Mouse (Mus musculus) adrenal gland, postnatal 36 days (tissue): ENCODE data around the gene Vps50. TPM values are rescaled to one million over a fixed set of nuclear protein-coding genes. Genes with fewer than 3 reads are reported as not detected.
A peak's percentile ranks its signal among the peaks of the same experiment; 100 is the strongest.
"Not testable (repeated sequence)": the region's sequence is repeated elsewhere in the genome, so short reads cannot be mapped to it uniquely, and the experiment has no call there.

Experiments used
- DNase-seq, 2 experiments: peaks; one replicate each; pipeline ENCODE4 v3.0.0; 2021; ENCODE audit warnings: mixed read lengths in 1 of 2
- long read RNA-seq, 2 experiments: library from polyadenylated mRNA; stranded (forward); transcript quantifications; one replicate each; pipeline ENCODE4 v2.0.0; 2021; ENCODE audit warnings: borderline sequencing depth in 2 of 2
- total RNA-seq, 2 experiments: library from RNA; stranded (reverse); gene quantifications; 2 replicates each; pipeline ENCODE4 v1.2.3; 2021

Vps50 gene
- 10 to 100 TPM; 19.6 to 26.2 TPM for total RNA-seq
- long read RNA-seq, experiment 1, transcript Vps50-201 (28 exons, 3,788 nt) = major isoform, 15 of 22 reads
- long read RNA-seq, experiment 1, partial matches to known transcripts = 3 of 22 reads
- long read RNA-seq, experiment 1, other reads (novel, unspliced or antisense) = 4 of 22 reads
- long read RNA-seq, experiment 2, partial matches to known transcripts = 2 of 6 reads
- long read RNA-seq, experiment 2, other reads (novel, unspliced or antisense) = 2 of 6 reads

DNA sequence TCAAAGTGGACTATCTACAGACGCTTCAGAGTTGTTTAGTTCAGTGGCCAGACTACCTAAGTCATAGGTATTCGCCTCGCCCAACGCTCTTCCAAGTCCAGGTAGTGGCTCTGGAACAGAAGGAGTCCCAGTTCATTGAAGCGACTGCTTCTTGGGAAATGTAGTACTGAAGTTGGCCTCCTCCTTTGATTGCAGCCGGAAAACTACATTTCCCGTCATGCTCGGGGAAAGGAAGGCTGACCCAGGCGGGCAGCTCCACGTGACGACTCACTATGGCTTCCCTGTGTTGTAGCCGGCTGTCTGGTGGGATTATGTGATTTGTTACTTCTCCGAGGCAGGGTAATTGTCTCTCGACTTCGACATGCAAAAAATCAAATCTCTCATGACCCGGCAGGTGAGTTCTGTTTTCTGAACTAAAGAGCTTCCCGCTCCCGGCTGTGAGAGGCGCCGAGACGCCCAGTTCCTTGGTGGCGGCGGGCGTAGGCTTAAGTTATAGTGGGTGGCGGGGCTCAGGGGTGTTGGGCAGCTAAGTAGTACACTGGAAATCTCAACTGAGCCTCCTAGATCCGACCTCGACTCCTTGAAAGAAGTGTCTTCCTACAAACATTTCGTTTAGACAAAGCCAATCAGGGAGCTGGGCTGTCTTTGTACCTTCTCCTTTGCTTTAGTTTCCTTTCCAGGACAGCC lies at the start of gene Vps50, which contains the start of gene Hepacam2:
Gene Vps50, plus strand, starts transcription at position 221 of the 687 bp plus-strand sequence.
Gene Hepacam2, minus strand, starts transcription at position 137 of the 687 bp plus-strand sequence.
- DNase-seq = peak; percentile 91 to 92

DNA sequence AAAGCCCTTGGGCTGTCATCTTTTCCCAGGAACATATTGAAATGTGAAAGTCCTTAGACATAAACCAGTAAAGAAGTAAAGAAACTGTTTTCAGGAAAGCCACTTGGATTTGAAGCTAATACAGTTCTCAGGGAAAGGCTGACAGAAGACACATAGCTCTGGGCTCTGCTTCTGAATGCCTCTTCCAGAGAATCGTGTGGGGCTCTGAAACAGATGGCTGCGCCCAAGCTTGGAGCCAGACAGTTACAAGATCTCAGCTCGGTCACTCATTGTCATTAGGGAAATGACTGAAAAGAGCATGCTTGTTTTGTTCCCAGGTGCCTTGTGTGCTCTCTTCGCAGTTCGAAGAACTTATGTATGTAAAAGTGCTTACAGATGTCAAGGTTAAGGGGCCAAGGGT lies 43.8 kb upstream of the Vps50 start:
- DNase-seq = no peak

GRCm38 (mm10) chr6:3455944-3456536 lies 42.1 kb upstream of the Vps50 start:
- DNase-seq = no peak

GRCm38 (mm10) chr6:3463026-3463425 lies 35.2 kb upstream of the Vps50 start:
- DNase-seq = no peak

DNA sequence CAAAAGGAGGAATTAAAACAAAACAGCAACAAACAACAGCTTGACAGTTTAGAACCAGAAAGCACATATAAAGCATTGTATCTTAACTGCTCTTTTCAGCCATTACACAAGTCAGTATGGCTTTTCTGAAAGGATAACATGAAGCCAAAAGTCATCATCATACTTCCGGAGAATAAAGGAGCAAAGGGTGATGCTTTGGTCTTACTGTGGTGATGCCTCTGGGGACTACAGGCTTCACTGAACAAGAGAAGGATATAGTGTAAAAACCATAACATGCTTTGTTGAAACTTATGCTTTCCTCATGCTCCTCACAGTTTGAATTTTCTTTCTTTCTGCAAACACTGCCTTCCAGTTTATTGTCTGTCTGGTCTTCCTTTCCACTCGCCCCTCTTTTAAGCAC lies 34.6 kb upstream of the Vps50 start:
- no peak for DNase-seq

GRCm38 (mm10) chr6:3468627-3469026 lies 29.6 kb upstream of the Vps50 start:
- DNase-seq = no peak

GRCm38 (mm10) chr6:3470706-3471105 lies 27.5 kb upstream of the Vps50 start:
- no peak for DNase-seq

GRCm38 (mm10) chr6:3476299-3476698 lies 21.9 kb upstream of the Vps50 start:
- DNase-seq = no peak

DNA sequence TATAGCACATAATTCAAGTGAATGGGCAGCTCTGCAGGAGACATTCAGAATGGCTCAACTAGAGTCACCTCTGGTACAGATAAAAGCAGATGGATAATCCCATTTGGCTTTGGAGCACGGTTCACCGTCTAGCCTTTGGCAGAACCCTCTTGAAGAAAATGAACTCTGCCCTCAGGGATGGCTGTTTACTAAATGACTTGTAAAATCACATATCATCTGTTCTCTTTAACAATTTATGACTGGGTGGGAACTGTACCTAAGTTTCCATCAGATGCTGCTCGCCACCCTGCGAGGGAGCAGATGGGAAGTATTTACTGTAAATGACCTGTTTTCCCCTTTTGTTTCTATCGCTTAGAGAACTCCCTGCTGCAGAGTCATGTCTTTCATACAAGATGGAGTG lies 18.3 kb upstream of the Vps50 start:
- DNase-seq = no peak

DNA sequence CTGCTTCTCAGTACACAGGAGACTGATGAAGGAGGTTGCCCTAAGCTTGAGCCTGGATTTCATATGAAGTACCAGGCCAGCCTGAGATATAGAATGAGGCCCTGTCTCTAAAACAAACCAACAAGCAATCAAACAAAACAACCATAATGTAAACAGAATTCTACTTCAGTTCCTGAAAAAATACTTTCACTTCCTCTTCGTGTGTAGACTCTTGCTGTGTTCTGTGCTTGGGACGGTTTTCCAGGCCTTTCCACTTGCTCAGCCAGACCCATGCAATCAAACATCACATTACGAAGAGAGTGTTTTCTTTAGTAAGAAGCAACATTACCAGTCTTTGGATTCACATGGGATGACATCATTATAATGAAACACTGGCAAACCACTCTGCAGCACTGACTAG lies 16.5 kb upstream of the Vps50 start:
- DNase-seq = no peak

GRCm38 (mm10) chr6:3485133-3485532 lies 13.0 kb upstream of the Vps50 start:
- DNase-seq = no peak

DNA sequence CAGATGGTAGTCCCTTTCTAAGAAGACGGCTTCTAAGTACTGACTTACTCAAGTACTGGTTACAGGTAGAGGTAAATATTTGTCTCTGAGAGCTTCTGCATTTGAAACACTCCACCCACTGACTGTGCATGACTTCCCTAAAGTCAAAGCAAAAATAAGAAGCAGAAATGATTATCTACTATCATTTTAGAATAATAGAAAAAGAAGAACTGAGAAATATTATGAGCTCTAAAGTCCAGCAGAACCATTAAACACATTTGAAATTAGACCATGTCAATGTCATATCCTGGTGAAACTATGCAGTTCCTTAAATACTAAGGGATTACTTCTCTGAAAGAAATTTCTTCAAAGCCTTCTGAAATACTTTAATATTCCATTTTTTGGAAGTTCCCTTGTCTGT lies 10.8 kb upstream of the Vps50 start:
- no peak for DNase-seq

DNA sequence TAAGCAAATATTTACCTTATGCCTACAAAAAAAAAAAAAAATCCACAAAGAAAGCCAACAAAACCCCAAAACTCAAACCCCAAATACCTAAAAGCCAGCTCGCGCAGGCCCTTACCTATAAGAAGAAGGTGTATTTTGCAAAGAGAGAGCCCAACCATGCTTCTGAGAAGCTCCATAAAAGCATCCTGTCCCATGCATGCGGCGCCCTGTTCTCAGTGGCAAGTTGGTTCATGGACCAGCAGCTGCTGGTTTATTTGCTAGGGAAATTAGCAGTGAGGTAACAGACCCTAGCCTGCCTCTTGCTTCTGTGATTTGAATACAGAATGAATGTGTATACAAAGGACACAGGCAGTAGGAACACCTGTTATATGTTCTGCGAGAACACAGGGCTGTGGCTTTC lies 3.9 kb upstream of the Vps50 start:
- no peak for DNase-seq

- peak in 1 of 2 experiments; percentile 36 for DNase-seq
These were observed 2.0 kb upstream of the Vps50 start for GRCm38 (mm10) chr6:3496210-3496609.

GRCm38 (mm10) chr6:3500286-3500685 lies 2.1 kb downstream of the Vps50 start:
- DNase-seq = no peak

- no peak for DNase-seq
These were observed 7.1 kb downstream of the Vps50 start for GRCm38 (mm10) chr6:3505289-3505688.

GRCm38 (mm10) chr6:3507078-3507477 lies 8.9 kb downstream of the Vps50 start:
- no peak for DNase-seq

DNA sequence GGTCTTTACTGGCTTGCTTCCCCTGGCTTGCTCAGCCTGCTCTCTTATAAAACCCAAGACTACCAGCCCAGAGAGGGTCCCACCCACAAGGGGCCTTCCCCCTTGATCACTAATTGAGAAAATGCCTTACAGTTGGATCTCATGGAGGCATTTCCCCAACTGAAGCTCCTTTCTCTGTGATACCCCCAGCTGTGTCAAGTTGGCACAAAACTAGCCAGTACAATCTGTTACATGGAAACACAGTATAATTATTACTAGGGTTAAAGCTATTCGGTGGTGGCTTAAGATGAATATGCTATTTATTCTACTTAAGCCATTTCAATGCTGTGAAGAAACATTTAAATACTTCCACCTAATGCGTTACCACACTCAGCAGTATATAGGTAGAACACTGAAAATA lies 10.0 kb downstream of the Vps50 start:
- DNase-seq = not testable (repeated sequence)

DNA sequence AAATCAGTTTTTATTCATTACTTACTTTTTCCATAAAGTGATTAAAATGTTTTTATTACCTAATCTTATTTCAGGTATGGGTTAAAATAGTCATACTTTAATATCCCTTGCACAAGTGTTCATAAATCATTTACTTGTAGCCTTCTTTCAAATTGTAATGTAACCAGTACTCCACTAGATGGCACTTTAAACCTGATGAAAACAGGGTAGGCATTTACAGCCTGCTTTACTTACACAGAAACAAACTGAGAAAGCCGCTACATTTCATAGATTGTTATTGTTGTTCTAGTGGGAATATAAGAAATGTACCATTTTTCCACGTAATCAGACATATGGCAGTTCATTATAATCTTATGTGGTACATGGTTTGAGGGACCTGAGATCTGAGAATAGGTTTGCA lies 11.6 kb downstream of the Vps50 start:
- no peak for DNase-seq

DNA sequence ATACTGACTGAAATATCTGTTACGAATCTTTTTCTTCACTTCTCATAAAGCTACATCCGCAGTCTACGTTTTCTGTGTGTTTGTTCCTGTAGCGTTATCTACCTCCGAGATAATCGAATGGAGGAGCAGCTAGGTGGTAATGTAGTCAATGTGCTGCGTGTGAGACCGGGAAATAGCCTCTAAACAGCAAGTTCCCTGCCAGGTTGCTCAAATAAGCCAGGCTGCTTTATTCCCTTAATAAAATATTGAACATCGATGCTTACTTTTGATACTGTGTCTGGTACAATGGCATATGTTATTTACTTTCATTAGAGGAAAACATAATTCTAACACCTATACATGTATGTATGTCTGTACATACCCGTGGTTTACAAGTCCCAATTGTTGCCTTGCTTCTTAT lies 12.9 kb downstream of the Vps50 start:
- no peak for DNase-seq

GRCm38 (mm10) chr6:3511612-3512011 lies 13.4 kb downstream of the Vps50 start:
- peak; percentile 4 to 20 for DNase-seq

GRCm38 (mm10) chr6:3512611-3513010 lies 14.4 kb downstream of the Vps50 start:
- no peak for DNase-seq

GRCm38 (mm10) chr6:3528198-3528597 lies 30.0 kb downstream of the Vps50 start:
- no peak for DNase-seq

GRCm38 (mm10) chr6:3531445-3531844 lies 33.3 kb downstream of the Vps50 start:
- no peak for DNase-seq
